Mouse (Mus musculus): ENCODE measurements at regions not wholly inside any gene's neighbourhood (a gene's known extent, or its start where the extent isn't known, plus 50 kb on each side); places are given as distances from the start of the nearest gene placed in this dataset.

GRCm38 (mm10) chr2:61497930-61498329 is 80.5 kb upstream of the Tank start:
- H3K27ac ChIP-seq (ENCODE audit: insufficient read depth, low read depth): no peak overlapping the region

GRCm38 (mm10) chr2:61496968-61497367 is 81.4 kb upstream of the Tank start:
- H3K4me3 ChIP-seq (replicated peaks in 1 of 3; ENCODE audit: low read depth in 2 of 3, low read length in 2 of 3, poor library complexity in 1 of 3): no peak overlapping the region
- no peaks in the 10 kb centered on the region for H3K27me3 ChIP-seq (replicated peaks)
- peaks cover 12 to 57% of the 10 kb centered on the region in 2 experiments for H3K4me1 ChIP-seq (ENCODE audit: control insufficient read depth in 1 of 2, insufficient read depth in 2 of 2)
- H3K4me2 ChIP-seq (ENCODE audit: insufficient read depth, low read depth, poor library complexity, severe bottlenecking): peak overlapping the region; percentile 10; the same call in 1 of the 2 replicates
- in situ Hi-C loops (cut with MboI; ENCODE audit: low pct_ligation_motif_present, low pct_unique_long_range_greater_than_20kb, low sequenced_read_pairs) (no loop called here), dilution Hi-C loops (cut with MboI; ENCODE audit: extremely low pct_ligation_motif_present, extremely low pct_unique_long_range_greater_than_20kb, low sequenced_read_pairs) (no loop called here)
- TF ChIP-seq POLR2A (IDR thresholded peaks at IDR 0.05; ENCODE audit: low read depth, low read length): no peak
- TF ChIP-seq MAZ (IDR thresholded peaks at IDR 0.05; ENCODE audit: low read depth, low read length): no peak
- TF ChIP-seq TCF12 (IDR thresholded peaks at IDR 0.05; ENCODE audit: low read depth, low read length): 0 out of 2 replicates have a peak, but pooled peaks have one; percentile 49
- TF ChIP-seq EP300 (IDR thresholded peaks at IDR 0.05; ENCODE audit: low read length): peak; percentile 68
- TF ChIP-seq ETS1 (conservative IDR thresholded peaks at IDR 0.05; ENCODE audit: low read depth, low read length): peak; percentile 76
- peak; percentile 80 for TF ChIP-seq BHLHE40 (IDR thresholded peaks at IDR 0.05; ENCODE audit: low read depth, low read length)
- TF ChIP-seq IRF4 (IDR thresholded peaks at IDR 0.05; ENCODE audit: low read depth, low read length): peak; percentile 76; the same call in 1 of the 2 replicates
- no peak; the same call in 1 of the 2 replicates for TF ChIP-seq RAD21 (IDR thresholded peaks at IDR 0.05; ENCODE audit: low read depth, low read length)
- no peak for TF ChIP-seq PAX5 (IDR thresholded peaks at IDR 0.05; ENCODE audit: low read length)
- TF ChIP-seq MYC (IDR thresholded peaks at IDR 0.05; ENCODE audit: low read depth, low read length): peak; percentile 65
- peak; percentile 90 for TF ChIP-seq MAX (IDR thresholded peaks at IDR 0.05; ENCODE audit: low read length)
- peak; percentile 66; the same call in 1 of the 2 replicates for TF ChIP-seq SIN3A (IDR thresholded peaks at IDR 0.05; ENCODE audit: low read length)
- peak; percentile 44; the same call in 1 of the 2 replicates for TF ChIP-seq MXI1 (IDR thresholded peaks at IDR 0.05; ENCODE audit: low read depth, low read length)
- TF ChIP-seq ZNF384 (IDR thresholded peaks at IDR 0.05; ENCODE audit: low read depth, low read length): peak; percentile 55; the same call in 1 of the 2 replicates
- TF ChIP-seq CHD2 (IDR thresholded peaks at IDR 0.05; ENCODE audit: low read length): peak; percentile 39; the same call in 1 of the 2 replicates
- no peak for TF ChIP-seq CHD1 (IDR thresholded peaks at IDR 0.05; ENCODE audit: low read depth, low read length)
- TF ChIP-seq USF2 (conservative IDR thresholded peaks at IDR 0.05; ENCODE audit: low read depth, low read length): peak; percentile 8; the same call in 1 of the 2 replicates
- no peak for TF ChIP-seq ZMIZ1 (IDR thresholded peaks at IDR 0.05; ENCODE audit: low read depth, low read length)
- H3K79me2 ChIP-seq (replicated peaks; ENCODE audit: control insufficient read depth, extremely low read depth, insufficient read depth, poor library complexity, severe bottlenecking): no peaks in the 10 kb centered on the region
- peak overlapping the region; percentile 6; the same call in 1 of the 2 replicates for H3K9ac ChIP-seq (ENCODE audit: insufficient read depth, low read depth)
- DNase-seq (ENCODE audit: extremely low read depth): peak; percentile 66
- no peaks in the 10 kb centered on the region for H3K36me3 ChIP-seq (replicated peaks in 1 of 2; ENCODE audit: control insufficient read depth in 1 of 2, insufficient read depth in 1 of 2, low read length in 1 of 2)
- H3K27ac ChIP-seq (ENCODE audit: insufficient read depth, low read depth): peak overlapping the region; percentile 63; the same call in 1 of the 2 replicates
- no peaks in the 10 kb centered on the region for H3K9me3 ChIP-seq (replicated peaks; ENCODE audit: low read length)

More at GRCm38 (mm10) chr2:61497930-61498329, 80.5 kb upstream of the Tank start:
- H3K9ac ChIP-seq (ENCODE audit: insufficient read depth, low read depth): no peak overlapping the region
- H3K79me2 ChIP-seq (replicated peaks; ENCODE audit: control insufficient read depth, extremely low read depth, insufficient read depth, poor library complexity, severe bottlenecking): no peaks in the 10 kb centered on the region
- in situ Hi-C loops (cut with MboI; ENCODE audit: low pct_ligation_motif_present, low pct_unique_long_range_greater_than_20kb, low sequenced_read_pairs): no loop called here
- no peaks in the 10 kb centered on the region for H3K36me3 ChIP-seq (replicated peaks in 1 of 2; ENCODE audit: control insufficient read depth in 1 of 2, insufficient read depth in 1 of 2, low read length in 1 of 2)
- 0 out of 2 replicates have a peak, but pooled peaks have one; percentile 31 for TF ChIP-seq BHLHE40 (IDR thresholded peaks at IDR 0.05; ENCODE audit: low read depth, low read length)
- no peak for TF ChIP-seq UBTF (IDR thresholded peaks at IDR 0.05; ENCODE audit: low read depth, low read length)
- TF ChIP-seq USF2 (conservative IDR thresholded peaks at IDR 0.05; ENCODE audit: low read depth, low read length): no peak
- no peak for TF ChIP-seq ZNF384 (IDR thresholded peaks at IDR 0.05; ENCODE audit: low read depth, low read length)
- TF ChIP-seq SIN3A (IDR thresholded peaks at IDR 0.05; ENCODE audit: low read length): no peak
- TF ChIP-seq USF1 (IDR thresholded peaks at IDR 0.05; ENCODE audit: low read depth, low read length): no peak
- no peak for TF ChIP-seq MEF2A (IDR thresholded peaks at IDR 0.05; ENCODE audit: borderline replicate concordance, low read depth, low read length)
- no peaks in the 10 kb centered on the region for H3K9me3 ChIP-seq (replicated peaks; ENCODE audit: low read length)
- H3K4me2 ChIP-seq (ENCODE audit: insufficient read depth, low read depth, poor library complexity, severe bottlenecking): no peak overlapping the region
- H3K4me1 ChIP-seq (ENCODE audit: control insufficient read depth in 1 of 2, insufficient read depth in 2 of 2): peaks cover 8 to 47% of the 10 kb centered on the region in 2 experiments
- no peak for DNase-seq (ENCODE audit: extremely low read depth)
- H3K4me3 ChIP-seq (replicated peaks in 1 of 3; ENCODE audit: low read depth in 2 of 3, low read length in 2 of 3, poor library complexity in 1 of 3): no peak overlapping the region
- dilution Hi-C loops (cut with MboI; ENCODE audit: extremely low pct_ligation_motif_present, extremely low pct_unique_long_range_greater_than_20kb, low sequenced_read_pairs): no loop called here
- no peaks in the 10 kb centered on the region for H3K27me3 ChIP-seq (replicated peaks)
